Mouse (Mus musculus): ENCODE measurements around the gene Snrpf. TPM values are rescaled to one million over a fixed set of nuclear protein-coding genes. Genes with fewer than 3 reads are reported as not detected.

The Snrpf gene
- total and polyA plus RNA-seq, 3 experiments: 144 to 186 (median 184) TPM

- TF ChIP-seq ZKSCAN1 (IDR thresholded peaks at IDR 0.05; ENCODE audit: borderline replicate concordance, low read depth, low read length): no peak
- no peak for TF ChIP-seq ZMIZ1 (IDR thresholded peaks at IDR 0.05; ENCODE audit: low read depth, low read length)
- TF ChIP-seq POLR2A (IDR thresholded peaks at IDR 0.05; ENCODE audit: low read depth, low read length): peak; percentile 63
- TF ChIP-seq GABPA (IDR thresholded peaks at IDR 0.05; ENCODE audit: insufficient replicate concordance, low read depth, low read length): no peak
- peak; percentile 68 for TF ChIP-seq RAD21 (IDR thresholded peaks at IDR 0.05; ENCODE audit: low read depth, low read length)
- no peak for TF ChIP-seq UBTF (IDR thresholded peaks at IDR 0.05; ENCODE audit: low read depth, low read length)
- no peak; the same call in 1 of the 2 replicates for TF ChIP-seq ZC3H11A (IDR thresholded peaks at IDR 0.05; ENCODE audit: low read depth, low read length)
- TF ChIP-seq CTCF (conservative IDR thresholded peaks at IDR 0.05 in 1 of 2, IDR thresholded peaks at IDR 0.05 in 1 of 2; ENCODE audit: low read depth in 2 of 2, low read length in 2 of 2): peak; percentile 24 to 87; a peak in 3 of 4 replicates
- TF ChIP-seq SMC3 (IDR thresholded peaks at IDR 0.05; ENCODE audit: low read depth, low read length): peak; percentile 81
Measured at GRCm38 (mm10) chr10:93594022-93594482, 4.5 kb upstream of the Snrpf start (continued).

DNA sequence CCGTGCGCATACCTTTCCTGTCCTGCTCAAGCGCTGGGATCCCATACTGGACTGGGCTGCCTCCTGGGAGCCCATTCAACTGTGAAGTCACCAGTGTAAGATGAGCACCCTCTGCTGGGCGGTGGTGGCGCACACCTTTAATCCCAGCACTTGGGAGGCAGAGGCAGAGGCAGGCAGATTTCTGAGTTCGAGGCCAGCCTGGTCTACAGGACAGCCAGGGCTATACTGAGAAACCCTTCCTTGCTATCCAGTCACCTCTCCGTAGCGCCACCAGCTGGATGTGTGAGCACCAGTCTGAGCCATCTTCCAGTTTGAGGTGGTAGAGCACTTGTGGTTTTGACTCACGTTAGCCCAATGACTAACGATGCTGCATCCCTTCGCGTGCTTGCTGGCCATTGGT lies 3.0 kb upstream of the Snrpf start:
- dilution Hi-C loops (cut with MboI; ENCODE audit: extremely low pct_ligation_motif_present, extremely low pct_unique_long_range_greater_than_20kb, low sequenced_read_pairs) (no loop called here), in situ Hi-C loops (cut with MboI; ENCODE audit: low pct_ligation_motif_present, low pct_unique_long_range_greater_than_20kb, low sequenced_read_pairs) (loop anchor here (5.0 to 25.0 kb wide), 2 partner anchors 220 to 530 kb away; no protein-coding TSS in a partner anchor)
- TF ChIP-seq SMC3 (IDR thresholded peaks at IDR 0.05; ENCODE audit: low read depth, low read length): peak; percentile 47
- peak; percentile 35 for TF ChIP-seq RAD21 (IDR thresholded peaks at IDR 0.05; ENCODE audit: low read depth, low read length)
- no peak for TF ChIP-seq GABPA (IDR thresholded peaks at IDR 0.05; ENCODE audit: insufficient replicate concordance, low read depth, low read length)
- no peak for TF ChIP-seq BHLHE40 (IDR thresholded peaks at IDR 0.05; ENCODE audit: low read depth, low read length)
- TF ChIP-seq CTCF (conservative IDR thresholded peaks at IDR 0.05 in 1 of 2, IDR thresholded peaks at IDR 0.05 in 1 of 2; ENCODE audit: low read depth in 2 of 2, low read length in 2 of 2): peak in 1 of 2 experiments; percentile 54; a peak in 2 of 4 replicates
- no peak for TF ChIP-seq TCF12 (IDR thresholded peaks at IDR 0.05; ENCODE audit: low read depth, low read length)
- H3K4me3 ChIP-seq (replicated peaks in 1 of 3; ENCODE audit: low read depth in 2 of 3, low read length in 2 of 3, poor library complexity in 1 of 3): no peak overlapping the region
- no peak for DNase-seq (ENCODE audit: extremely low read depth)
- H3K4me1 ChIP-seq (ENCODE audit: control insufficient read depth in 1 of 2, insufficient read depth in 2 of 2): peaks cover 5 to 21% of the 10 kb centered on the region in 2 experiments
- H3K36me3 ChIP-seq (replicated peaks in 1 of 2; ENCODE audit: control insufficient read depth in 1 of 2, insufficient read depth in 1 of 2, low read length in 1 of 2): peaks cover 4 to 6% of the 10 kb centered on the region in 2 experiments
- peaks cover 18% of the 10 kb centered on the region for H3K79me2 ChIP-seq (replicated peaks; ENCODE audit: control insufficient read depth, extremely low read depth, insufficient read depth, poor library complexity, severe bottlenecking)
- H3K4me2 ChIP-seq (ENCODE audit: insufficient read depth, low read depth, poor library complexity, severe bottlenecking): no peak overlapping the region
- no peak overlapping the region for H3K9ac ChIP-seq (ENCODE audit: insufficient read depth, low read depth)
- H3K27ac ChIP-seq (ENCODE audit: insufficient read depth, low read depth): no peak overlapping the region
- H3K9me3 ChIP-seq (replicated peaks; ENCODE audit: low read length): no peaks in the 10 kb centered on the region
- no peaks in the 10 kb centered on the region for H3K27me3 ChIP-seq (replicated peaks)

- no peak for TF ChIP-seq SMC3 (IDR thresholded peaks at IDR 0.05; ENCODE audit: low read depth, low read length)
- no peak; the same call in 1 of the 2 replicates for TF ChIP-seq POLR2AphosphoS2 (IDR thresholded peaks at IDR 0.05; ENCODE audit: low read depth, low read length)
- no peak for TF ChIP-seq EP300 (IDR thresholded peaks at IDR 0.05; ENCODE audit: low read length)
- dilution Hi-C loops (cut with MboI; ENCODE audit: extremely low pct_ligation_motif_present, extremely low pct_unique_long_range_greater_than_20kb, low sequenced_read_pairs): no loop called here
- Histone ChIP-seq H3K9ac (ENCODE audit: insufficient read depth, low read depth) (peak overlapping the region; percentile 75), H3K27ac (ENCODE audit: insufficient read depth, low read depth) (no peak overlapping the region), H3K4me2 (ENCODE audit: insufficient read depth, low read depth, poor library complexity, severe bottlenecking) (peak overlapping the region; percentile 99), H3K4me1 (ENCODE audit: control insufficient read depth in 1 of 2, insufficient read depth in 2 of 2) (peaks cover 5 to 27% of the 10 kb centered on the region in 2 experiments), H3K36me3 (replicated peaks in 1 of 2; ENCODE audit: control insufficient read depth in 1 of 2, insufficient read depth in 1 of 2, low read length in 1 of 2) (peaks cover 24 to 38% of the 10 kb centered on the region in 2 experiments), H3K9me3 (replicated peaks; ENCODE audit: low read length) (no peaks in the 10 kb centered on the region), H3K27me3 (replicated peaks) (no peaks in the 10 kb centered on the region), H3K4me3 (replicated peaks in 1 of 3; ENCODE audit: low read depth in 2 of 3, low read length in 2 of 3, poor library complexity in 1 of 3) (peak overlapping the region; percentile 89 to 96 (median 93)), H3K79me2 (replicated peaks; ENCODE audit: control insufficient read depth, extremely low read depth, insufficient read depth, poor library complexity, severe bottlenecking) (peaks cover 47% of the 10 kb centered on the region)
- in situ Hi-C loops (cut with MboI; ENCODE audit: low pct_ligation_motif_present, low pct_unique_long_range_greater_than_20kb, low sequenced_read_pairs): loop anchor here (25.0 kb wide), 1 partner anchor 526 kb away; no protein-coding TSS in a partner anchor
- DNase-seq (ENCODE audit: extremely low read depth): no peak
Measured at GRCm38 (mm10) chr10:93588796-93589195, 710 bp downstream of the Snrpf start.
